Mouse (Mus musculus) hindbrain, embryonic 13.5 days (tissue): ENCODE measurements around the gene Grm3. TPM values are rescaled to one million over a fixed set of nuclear protein-coding genes. Genes with fewer than 3 reads are reported as not detected.

Source experiments
- ATAC-seq: fragments of 200-750 bp; cut with Nextera tagmentation; 2 replicates; pipeline ENCODE4 v1.8.0; 2017; ENCODE audit warnings: moderate TSS enrichment; ENCODE audit not compliant: low FRiP score
- H3K27ac ChIP-seq: fragments of 300-500 bp; sonication (generic); 2 replicates; pipeline ENCODE4 v1.5.1; 2015; ENCODE audit warnings: inconsistent platforms, mild to moderate bottlenecking, moderate library complexity
- H3K27me3 ChIP-seq: fragments of 300-500 bp; sonication (generic); 2 replicates; pipeline ENCODE4 v1.6.1; 2015; ENCODE audit warnings: mild to moderate bottlenecking, inconsistent platforms
- H3K36me3 ChIP-seq: fragments of 300-500 bp; sonication (generic); 2 replicates; pipeline ENCODE4 v1.6.1; 2015; ENCODE audit warnings: mild to moderate bottlenecking, inconsistent platforms
- H3K4me1 ChIP-seq: fragments of 300-500 bp; sonication (generic); replicated peaks from 2 replicates; pipeline ENCODE4 v1.6.1; 2015; ENCODE audit warnings: inconsistent platforms
- H3K4me2 ChIP-seq: fragments of 300-500 bp; sonication (generic); 2 replicates; pipeline ENCODE4 v1.6.1; 2015; ENCODE audit warnings: inconsistent platforms, mild to moderate bottlenecking, moderate library complexity
- H3K4me3 ChIP-seq: fragments of 300-500 bp; sonication (generic); 2 replicates; pipeline ENCODE4 v1.5.1; 2015; ENCODE audit warnings: mild to moderate bottlenecking, inconsistent platforms
- H3K9ac ChIP-seq: fragments of 300-500 bp; sonication (generic); 2 replicates; pipeline ENCODE4 v1.6.1; 2015; ENCODE audit warnings: mild to moderate bottlenecking, inconsistent platforms
- H3K9me3 ChIP-seq: fragments of 300-500 bp; sonication (generic); 2 replicates; pipeline ENCODE4 v1.6.1; 2016; ENCODE audit warnings: inconsistent platforms
- WGBS: fragments of 180-500 bp; shearing (Covaris S2); methylation state at CpG from one replicate; pipeline ENCODE4 v1.1.7; 2015; 5-methylcytosine and 5-hydroxymethylcytosine counted together
- polyA plus RNA-seq: library from polyadenylated mRNA; unstranded; fragments of >200 nt; fragmentation: Nextera tagmentation; extraction: Ambion mirVana; gene quantifications from 2 replicates; pipeline ENCODE4 v1.2.1, GENCODE M21; 2015

The Grm3 gene
- 28.4 and 29.6 TPM in 2 replicates for polyA plus RNA-seq

DNA sequence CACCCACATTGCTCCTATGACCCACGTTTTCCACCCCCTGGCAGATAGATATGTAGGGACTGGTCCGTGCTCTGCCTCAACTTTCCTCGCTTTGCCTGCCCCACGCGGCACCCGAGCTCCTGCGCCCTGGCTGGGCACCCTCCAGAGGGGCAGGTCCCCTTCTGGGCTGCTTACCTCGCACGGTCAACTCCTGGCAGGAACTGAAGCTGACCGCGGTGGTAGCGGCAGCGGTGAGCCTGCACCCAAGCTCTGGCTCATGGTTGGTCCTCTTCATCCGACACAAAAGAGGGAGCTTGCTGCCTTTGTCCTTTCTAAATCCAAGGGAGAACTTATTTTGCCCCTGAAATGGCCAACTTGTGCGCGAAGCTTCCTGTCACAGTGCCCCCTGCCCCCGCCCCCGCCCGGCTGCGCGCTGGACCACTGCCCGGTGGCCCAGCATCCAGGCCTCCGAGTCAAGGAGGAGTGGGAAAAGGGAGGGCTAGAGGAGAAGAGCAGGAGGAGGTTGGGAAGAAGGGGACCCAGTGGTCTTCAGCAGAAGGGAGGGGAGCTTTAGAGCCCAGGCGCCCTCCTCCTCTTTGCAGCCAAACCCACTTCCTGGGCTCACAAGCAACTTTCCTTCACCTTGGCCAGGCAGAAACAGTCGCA, at the start of gene Grm3:
Gene Grm3 (minus strand): TSS at position 215 of the 645 bp plus-strand sequence.
- H3K9ac ChIP-seq: peak within 1 kb of the TSS; percentile 85

DNA sequence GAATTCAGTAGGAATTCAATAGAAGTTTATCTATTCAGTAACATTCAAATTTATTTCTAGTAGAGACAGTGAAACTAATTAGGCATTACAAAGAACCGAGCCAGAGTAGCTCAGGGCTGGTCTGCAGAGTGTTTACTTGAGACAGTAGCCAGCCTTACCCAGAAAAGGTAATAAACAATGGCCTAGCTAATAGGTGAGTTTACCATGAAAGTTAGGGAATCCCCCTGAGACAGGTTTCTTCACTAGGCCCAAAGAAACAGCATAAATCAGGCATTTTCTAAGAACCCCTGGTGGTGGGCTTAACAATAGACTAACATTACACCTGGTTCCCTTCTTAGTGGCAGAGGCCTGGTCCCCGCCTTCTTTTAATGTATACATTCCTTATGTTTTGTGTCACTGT, 30.8 kb upstream of the Grm3 start:
- no peaks in the 10 kb centered on the region for H3K27me3 ChIP-seq
- no peaks in the 10 kb centered on the region for H3K36me3 ChIP-seq
- no peak overlapping the region for H3K4me3 ChIP-seq
- no peak for ATAC-seq
- no peak overlapping the region for H3K9ac ChIP-seq
- H3K4me2 ChIP-seq: no peak overlapping the region
- 59% methylated on average over 2 of the region's 2 CpGs for WGBS
- no peaks in the 10 kb centered on the region for H3K4me1 ChIP-seq
- no peak overlapping the region for H3K27ac ChIP-seq
- H3K9me3 ChIP-seq: no peaks in the 10 kb centered on the region

More for the DNA sequence above, at the start of gene Grm3:
- Histone ChIP-seq H3K4me2 (peak within 1 kb of the TSS; percentile 78), H3K27me3 (no peaks in the 10 kb centered on the region), H3K4me3 (peak within 1 kb of the TSS; percentile 69), H3K36me3 (no peaks in the 10 kb centered on the region), H3K9me3 (no peaks in the 10 kb centered on the region), H3K27ac (peak within 1 kb of the TSS; percentile 84), H3K4me1 (0 out of 2 replicates have a peak, but pooled peaks cover 10% of the 10 kb centered on the region)
- ATAC-seq: peak; percentile 75
- under 1% methylated on average over 25 of the region's 25 CpGs for WGBS

DNA sequence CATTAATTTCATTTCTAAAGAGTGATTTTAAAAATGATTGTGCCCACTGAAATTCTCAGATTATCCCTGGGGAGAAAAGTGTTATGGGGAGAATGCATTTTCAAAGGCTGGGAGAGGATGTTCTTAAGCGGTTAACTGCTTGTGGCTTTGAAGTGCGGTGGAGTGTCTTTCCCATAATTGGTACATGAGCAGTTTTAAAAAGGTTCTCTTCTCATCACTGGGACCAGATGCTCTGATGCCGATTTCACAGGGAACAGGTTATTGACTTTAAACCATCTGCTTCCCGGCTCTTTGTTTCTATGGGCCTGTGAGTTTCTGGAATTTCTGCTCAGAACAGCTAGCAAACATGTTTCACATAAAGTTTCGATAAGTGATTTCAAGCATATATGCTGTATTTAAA, 23.2 kb upstream of the Grm3 start:
- WGBS: 64% methylated on average over 5 of the region's 5 CpGs

DNA sequence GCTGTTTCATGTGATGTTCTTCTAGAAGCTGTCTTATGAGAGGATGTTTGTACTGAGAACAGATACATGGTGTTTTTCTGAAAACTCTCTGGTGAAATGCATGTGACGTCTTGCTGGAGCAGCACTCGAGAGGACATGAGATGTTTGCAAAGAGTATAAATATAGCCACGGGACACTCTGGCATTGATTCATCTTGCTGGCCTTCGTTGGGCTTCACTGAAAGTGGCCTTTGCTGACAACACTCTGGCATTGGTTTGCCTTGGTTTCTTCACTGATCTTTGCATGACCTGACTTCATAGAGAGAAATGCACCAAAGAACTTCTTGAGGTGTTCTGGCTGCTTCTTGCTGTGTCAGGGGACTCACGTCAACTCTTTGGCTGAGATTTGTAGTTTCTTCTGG, 19.1 kb upstream of the Grm3 start:
- no peaks in the 10 kb centered on the region for H3K36me3 ChIP-seq
- no peak overlapping the region for H3K4me2 ChIP-seq
- H3K4me3 ChIP-seq: no peak overlapping the region
- no peaks in the 10 kb centered on the region for H3K4me1 ChIP-seq
- no peaks in the 10 kb centered on the region for H3K27me3 ChIP-seq
- ATAC-seq: no peak
- no peak overlapping the region for H3K9ac ChIP-seq
- H3K27ac ChIP-seq: no peak overlapping the region
- 93% methylated on average over 5 of the region's 5 CpGs for WGBS
- H3K9me3 ChIP-seq: no peaks in the 10 kb centered on the region

More for the DNA sequence above, 23.2 kb upstream of the Grm3 start:
- Histone ChIP-seq H3K9me3 (no peaks in the 10 kb centered on the region), H3K27me3 (no peaks in the 10 kb centered on the region), H3K27ac (no peak overlapping the region), H3K9ac (no peak overlapping the region), H3K4me2 (no peak overlapping the region), H3K4me1 (no peaks in the 10 kb centered on the region), H3K4me3 (no peak overlapping the region), H3K36me3 (no peaks in the 10 kb centered on the region)
- no peak for ATAC-seq

DNA sequence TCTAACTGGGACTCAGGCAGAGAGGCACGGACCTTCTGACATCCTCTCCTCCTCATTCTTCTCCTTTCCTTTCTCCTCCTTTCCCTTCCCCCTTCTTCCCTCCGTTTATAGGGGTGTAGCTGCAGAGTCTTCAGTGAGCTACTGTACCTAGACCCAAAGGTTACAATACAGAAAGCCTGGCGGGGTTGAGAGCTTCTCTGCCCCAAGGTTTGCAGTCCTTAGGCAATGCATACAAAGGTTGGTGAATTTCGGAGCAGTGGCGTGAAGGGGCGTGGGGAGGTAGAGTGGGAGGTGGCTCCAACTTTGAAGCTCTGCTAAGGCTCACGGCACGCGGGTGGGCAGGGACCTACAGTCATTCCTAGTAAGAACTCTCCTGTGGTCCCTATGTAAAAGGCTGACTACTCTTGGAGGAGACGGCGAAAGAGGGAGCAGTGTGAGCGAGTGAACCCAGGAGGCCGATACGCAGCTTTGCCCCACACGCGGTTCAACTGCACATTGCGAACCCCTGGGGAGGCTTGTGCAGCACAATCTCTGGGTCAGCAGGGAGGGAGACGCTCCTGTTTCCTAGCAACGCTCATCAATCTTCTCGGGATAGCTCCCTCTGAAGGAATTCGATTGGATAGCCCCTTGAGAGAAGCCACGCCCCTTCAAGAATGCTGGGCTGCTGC, 765 bp upstream of the Grm3 start:
- Histone ChIP-seq H3K27ac (peak overlapping the region; percentile 84), H3K4me3 (peak overlapping the region; percentile 69), H3K9me3 (no peaks in the 10 kb centered on the region), H3K4me2 (peak overlapping the region; percentile 78), H3K27me3 (no peaks in the 10 kb centered on the region), H3K9ac (peak overlapping the region; percentile 85), H3K36me3 (no peaks in the 10 kb centered on the region), H3K4me1 (0 out of 2 replicates have a peak, but pooled peaks cover 10% of the 10 kb centered on the region)
- under 1% methylated on average over 22 of the region's 22 CpGs for WGBS
- peak; percentile 91 for ATAC-seq

DNA sequence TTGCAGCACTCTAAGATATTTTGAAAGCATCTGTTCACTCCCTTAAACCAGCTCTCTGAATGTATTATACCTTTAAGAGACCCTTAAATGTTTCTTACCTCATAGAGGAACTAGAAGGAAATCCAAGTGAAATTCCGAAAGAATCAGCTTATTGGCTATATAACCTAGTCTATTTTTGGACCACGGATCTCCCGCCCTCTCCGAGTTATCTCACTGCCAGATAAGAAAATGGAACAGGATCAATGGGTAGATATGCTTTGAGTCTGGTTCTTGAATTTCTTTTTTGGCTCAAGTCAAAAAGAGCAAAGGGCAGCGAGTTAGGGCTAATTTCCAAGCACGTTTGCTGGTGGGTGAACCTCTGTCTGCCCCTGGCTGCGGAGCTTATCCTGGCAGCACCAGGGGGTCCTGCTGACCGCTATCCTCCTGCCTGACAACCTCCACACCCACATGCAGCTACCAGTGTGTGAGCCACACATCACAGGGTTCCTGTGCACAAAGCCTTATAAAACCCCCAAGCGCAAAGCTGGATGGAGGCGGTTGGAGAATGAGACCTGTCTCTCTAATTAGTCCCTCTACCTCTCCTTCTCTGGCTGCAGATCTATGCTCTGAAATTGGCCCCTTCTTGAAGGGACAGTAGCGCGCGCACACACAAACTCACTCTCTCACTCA, 549 bp downstream of the Grm3 start:
- H3K36me3 ChIP-seq: no peaks in the 10 kb centered on the region
- no peaks in the 10 kb centered on the region for H3K9me3 ChIP-seq
- 0 out of 2 replicates have a peak, but pooled peaks cover 10% of the 10 kb centered on the region for H3K4me1 ChIP-seq
- 6% methylated on average over 13 of the region's 13 CpGs for WGBS
- H3K4me2 ChIP-seq: peak overlapping the region; percentile 78
- ATAC-seq: peak; percentile 33
- H3K4me3 ChIP-seq: peak overlapping the region; percentile 69
- no peaks in the 10 kb centered on the region for H3K27me3 ChIP-seq
- H3K9ac ChIP-seq: peak overlapping the region; percentile 85
- peak overlapping the region; percentile 84 for H3K27ac ChIP-seq

DNA sequence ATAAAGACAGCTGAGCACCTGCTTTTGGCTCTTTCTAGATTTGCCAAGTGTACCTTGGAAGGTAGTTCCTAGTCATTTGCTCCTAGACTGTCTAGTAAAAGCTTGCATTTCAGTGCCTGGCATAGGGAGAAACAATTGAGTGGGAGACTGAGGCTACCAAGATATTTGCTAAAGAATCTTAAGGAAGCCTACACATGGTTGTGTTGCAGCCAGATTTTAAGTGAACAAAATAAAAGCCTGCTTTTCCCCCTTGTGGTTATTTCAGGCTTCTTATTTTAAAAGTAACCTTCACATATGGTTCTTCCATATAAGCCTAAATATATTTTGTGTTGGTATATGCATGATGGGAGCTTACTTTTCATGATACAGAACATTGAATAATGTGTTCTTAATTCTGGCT, 3.8 kb downstream of the Grm3 start:
- Histone ChIP-seq H3K9me3 (no peaks in the 10 kb centered on the region), H3K36me3 (no peaks in the 10 kb centered on the region), H3K4me2 (no peak overlapping the region), H3K27me3 (no peaks in the 10 kb centered on the region), H3K4me3 (no peak overlapping the region), H3K27ac (no peak overlapping the region), H3K9ac (no peak overlapping the region), H3K4me1 (0 out of 2 replicates have a peak, but pooled peaks cover 10% of the 10 kb centered on the region)
- ATAC-seq: no peak

DNA sequence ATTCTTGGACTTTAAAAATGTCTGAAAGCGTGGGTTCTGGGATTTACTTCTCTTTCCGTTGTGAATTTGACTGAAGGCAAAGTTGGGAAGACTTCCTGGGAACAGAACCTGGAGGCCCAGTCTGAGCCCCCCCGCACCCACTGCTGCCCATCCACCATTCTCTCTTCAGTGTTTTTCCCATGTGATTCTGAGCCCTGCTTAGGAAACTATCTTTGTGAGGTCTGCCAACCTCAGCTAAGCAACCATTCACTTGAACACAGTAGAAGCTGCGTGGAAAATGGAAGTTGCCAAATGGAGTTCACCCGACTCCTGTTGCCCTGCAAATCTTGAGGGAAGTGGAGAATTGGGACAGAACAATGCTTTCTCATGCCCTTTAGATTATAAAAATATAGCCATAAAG, 8.7 kb downstream of the Grm3 start:
- H3K4me2 ChIP-seq: no peak overlapping the region
- 88% methylated on average over 5 of the region's 5 CpGs for WGBS

DNA sequence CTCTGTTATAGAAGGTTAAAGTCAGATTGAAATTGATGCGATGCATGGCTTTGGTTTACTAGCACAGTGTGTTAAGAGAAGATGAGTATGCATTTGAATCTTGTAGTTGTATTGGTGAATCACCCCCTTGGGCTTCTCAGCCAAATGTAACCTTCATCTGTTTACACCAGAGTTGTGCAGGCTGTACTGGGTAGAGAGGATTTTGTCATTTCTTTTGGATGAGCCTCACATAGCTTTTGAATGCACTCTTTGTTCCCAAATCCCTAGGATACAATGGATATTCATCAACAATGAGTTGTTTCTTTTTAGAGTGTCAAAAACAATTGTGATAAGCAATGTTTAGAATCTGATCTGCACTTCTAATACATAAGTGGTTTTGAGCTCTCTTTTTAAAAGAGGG, 17.9 kb downstream of the Grm3 start:
- WGBS: 89% methylated on average over 1 of the region's 1 CpGs
- Histone ChIP-seq H3K4me2 (no peak overlapping the region), H3K9ac (no peak overlapping the region), H3K9me3 (no peaks in the 10 kb centered on the region), H3K4me1 (peaks cover 10% of the 10 kb centered on the region; the same call in 1 of the 2 replicates), H3K4me3 (no peak overlapping the region), H3K27me3 (no peaks in the 10 kb centered on the region), H3K36me3 (no peaks in the 10 kb centered on the region), H3K27ac (no peak overlapping the region)
- ATAC-seq: no peak

More for the DNA sequence above, 8.7 kb downstream of the Grm3 start:
- ATAC-seq: no peak
- H3K9ac ChIP-seq: no peak overlapping the region
- H3K4me1 ChIP-seq: no peaks in the 10 kb centered on the region
- H3K27me3 ChIP-seq: no peaks in the 10 kb centered on the region
- H3K36me3 ChIP-seq: 0 out of 2 replicates have a peak, but pooled peaks cover 6% of the 10 kb centered on the region
- H3K9me3 ChIP-seq: no peaks in the 10 kb centered on the region
- no peak overlapping the region for H3K4me3 ChIP-seq
- H3K27ac ChIP-seq: no peak overlapping the region

DNA sequence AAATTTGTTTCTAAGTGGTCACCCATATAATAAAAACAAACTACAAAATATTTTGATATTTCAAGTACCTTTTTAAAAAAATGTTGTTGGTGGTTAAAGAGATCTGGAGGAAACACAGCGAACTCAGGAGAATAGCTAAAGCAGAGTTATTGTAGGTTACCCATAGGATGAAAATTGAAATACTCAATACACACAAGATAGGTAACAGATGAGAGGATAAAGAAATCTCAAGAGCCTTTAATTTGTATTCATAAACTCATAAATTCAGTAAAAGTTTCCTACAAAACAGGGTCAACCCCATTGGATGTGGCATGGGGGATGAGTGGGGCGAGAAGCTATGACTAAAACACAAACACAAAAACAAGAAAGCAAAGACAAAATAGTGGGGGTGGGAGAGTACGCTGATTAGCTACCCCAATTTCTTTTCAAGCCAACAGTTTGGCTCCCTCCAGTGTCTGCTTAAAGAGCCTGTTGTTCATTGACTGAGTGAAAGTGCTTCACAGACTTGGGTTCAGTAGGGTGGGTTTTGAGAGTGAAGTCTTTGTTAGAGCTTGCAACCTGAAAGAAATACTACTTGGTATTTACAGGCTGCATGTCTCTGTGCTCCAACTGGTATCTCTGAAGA, 21.5 kb downstream of the Grm3 start:
- 20% methylated on average over 3 of the region's 3 CpGs for WGBS

DNA sequence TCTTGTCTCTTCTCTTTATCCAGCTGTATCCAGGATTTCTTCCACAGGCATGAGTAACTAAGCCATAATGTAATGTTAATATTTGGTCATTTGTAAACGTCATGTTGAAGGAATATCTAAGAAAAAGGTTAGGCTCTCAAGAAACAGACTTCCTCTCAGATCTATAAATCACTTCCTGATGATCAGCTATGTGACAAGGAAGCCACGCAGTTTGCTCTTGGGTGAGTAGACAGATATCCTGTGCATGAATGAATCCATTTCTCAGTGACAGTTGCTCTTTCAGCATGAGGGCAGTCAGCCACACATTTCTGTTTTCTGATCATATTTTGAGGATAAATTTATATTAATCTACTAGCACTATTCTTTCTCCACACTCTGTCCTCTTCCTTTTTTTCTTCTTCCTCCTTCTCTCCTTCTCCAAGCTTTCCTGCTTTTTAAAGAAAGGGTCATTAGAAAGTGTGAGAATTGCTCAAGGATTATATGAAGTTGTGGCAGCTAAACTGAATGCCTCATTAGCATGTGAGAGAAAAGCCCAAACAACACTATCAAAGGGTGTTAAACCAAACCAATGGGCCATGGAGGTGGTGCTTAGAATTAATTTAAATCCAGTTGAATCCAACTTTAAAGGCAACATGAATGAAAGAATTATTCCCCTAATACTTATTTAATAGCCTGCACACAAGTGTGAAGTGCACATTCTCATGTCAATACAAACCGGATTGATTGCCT, 22.1 kb downstream of the Grm3 start:
- H3K9me3 ChIP-seq: no peaks in the 10 kb centered on the region
- ATAC-seq: peak; percentile 74
- H3K9ac ChIP-seq: no peak overlapping the region
- H3K27me3 ChIP-seq: no peaks in the 10 kb centered on the region
- no peak overlapping the region for H3K27ac ChIP-seq
- H3K36me3 ChIP-seq: no peaks in the 10 kb centered on the region
- H3K4me3 ChIP-seq: no peak overlapping the region
- peaks cover 10% of the 10 kb centered on the region; the same call in 1 of the 2 replicates for H3K4me1 ChIP-seq
- WGBS: 11% methylated on average over 3 of the region's 3 CpGs
- H3K4me2 ChIP-seq: no peak overlapping the region

More for the DNA sequence above, 21.5 kb downstream of the Grm3 start:
- Histone ChIP-seq H3K27ac (no peak overlapping the region), H3K36me3 (no peaks in the 10 kb centered on the region), H3K4me2 (no peak overlapping the region), H3K27me3 (no peaks in the 10 kb centered on the region), H3K4me1 (peaks cover 10% of the 10 kb centered on the region; the same call in 1 of the 2 replicates), H3K4me3 (no peak overlapping the region), H3K9me3 (no peaks in the 10 kb centered on the region), H3K9ac (no peak overlapping the region)
- ATAC-seq: peak; percentile 69; the same call in 1 of the 2 replicates
